Mouse (Mus musculus) ES-E14 (cell line): ENCODE results near the gene Nfkbil1. TPM values are rescaled to one million over a fixed set of nuclear protein-coding genes. Genes with fewer than 3 reads are reported as not detected.
A peak's percentile ranks its signal among the peaks of the same experiment; 100 is the strongest.

Source experiments
- DNase-seq: peaks from one replicate; pipeline ENCODE4 v3.0.0-alpha.2; 2013; ENCODE audit warnings: low read depth, low spot score
- H3K27ac ChIP-seq: 2 replicates; pipeline ENCODE4 v1.5.1; 2012; ENCODE audit warnings: low read depth, mild to moderate bottlenecking, low read length, moderate library complexity, mixed read lengths; ENCODE audit not compliant: poor library complexity, insufficient read depth, severe bottlenecking
- H3K36me3 ChIP-seq: 2 replicates; pipeline ENCODE4 v1.6.1; 2012; ENCODE audit warnings: mild to moderate bottlenecking, low read length, moderate library complexity, mixed read lengths; ENCODE audit not compliant: control insufficient read depth, poor library complexity, insufficient read depth, severe bottlenecking
- H3K4me1 ChIP-seq, 2 experiments: fragments of 150-350 bp in 1 of 2; sonication (generic) in 1 of 2; 2 replicates each; pipeline ENCODE4 v1.6.1; 2012; ENCODE audit warnings: low read length in 2 of 2, mild to moderate bottlenecking in 1 of 2, mixed read lengths in 1 of 2; ENCODE audit not compliant: control insufficient read depth in 2 of 2, insufficient read depth in 2 of 2, poor library complexity in 1 of 2
- H3K4me3 ChIP-seq, 2 experiments: fragments of 150-350 bp in 1 of 2; sonication (generic) in 1 of 2; 2 replicates each; pipeline ENCODE4 v1.5.1; 2012; ENCODE audit warnings: low read length in 2 of 2, low read depth in 1 of 2, mild to moderate bottlenecking in 1 of 2, mixed read lengths in 1 of 2; ENCODE audit not compliant: insufficient read depth in 1 of 2, poor library complexity in 1 of 2, severe bottlenecking in 1 of 2
- H3K9ac ChIP-seq: 2 replicates; pipeline ENCODE4 v1.6.1; 2012; ENCODE audit warnings: low read depth, mild to moderate bottlenecking, low read length, mixed read lengths; ENCODE audit not compliant: poor library complexity, insufficient read depth, severe bottlenecking
- H3K9me3 ChIP-seq: fragments of 150-350 bp; sonication (generic); 2 replicates; pipeline ENCODE4 v1.6.1; 2012; ENCODE audit warnings: low read depth, mild to moderate bottlenecking, low read length; ENCODE audit not compliant: control insufficient read depth, insufficient read depth
- CHD2 ChIP-seq: IDR thresholded peaks from 2 replicates; pipeline ENCODE4 v1.6.1; 2014; ENCODE audit warnings: mild to moderate bottlenecking, low read depth, low read length, inconsistent platforms
- HCFC1 ChIP-seq: IDR thresholded peaks from 2 replicates; pipeline ENCODE4 v1.6.1; 2012; ENCODE audit warnings: low read length, inconsistent platforms, borderline replicate concordance; ENCODE audit not compliant: insufficient read depth
- MAFK ChIP-seq: IDR thresholded peaks from 2 replicates; pipeline ENCODE4 v1.6.1; 2014; ENCODE audit warnings: mild to moderate bottlenecking, low read depth, low read length, inconsistent platforms; ENCODE audit not compliant: insufficient read depth
- ZC3H11A ChIP-seq: IDR thresholded peaks from 2 replicates; pipeline ENCODE4 v1.6.1; 2012; ENCODE audit warnings: low read depth, mild to moderate bottlenecking, inconsistent platforms, low read length, borderline replicate concordance
- ZNF384 ChIP-seq: IDR thresholded peaks from 2 replicates; pipeline ENCODE4 v1.6.1; 2012; ENCODE audit warnings: low read depth, low read length, inconsistent platforms
- in situ Hi-C, 2 experiments: fragments of 600-800 bp; cut with MboI; formaldehyde crosslinking; loops; one replicate each; pipeline ENCODE4 v1.15.1; 2025; ENCODE audit warnings: low sequenced_read_pairs in 2 of 2, inconsistent platforms in 1 of 2; ENCODE audit not compliant: unreplicated experiment in 2 of 2
- total RNA-seq: library from RNA; depleted of rRNA; stranded (reverse); fragments of 300-350 nt; gene quantifications from 2 replicates; pipeline ENCODE4 v1.2.3, GENCODE M21; 2012

Nfkbil1 gene
- total RNA-seq, 1 experiment: 6.1 TPM

- H3K36me3 ChIP-seq: peaks cover 19% of the 10 kb centered on the region
- in situ Hi-C loops: loop anchor here (5.0 kb wide), 1 partner anchor 65 kb away; no protein-coding TSS in a partner anchor
- no peaks in the 10 kb centered on the region for H3K9me3 ChIP-seq
- H3K27ac ChIP-seq: no peak overlapping the region
- no peak for TF ChIP-seq HCFC1
- peak; percentile 74 for TF ChIP-seq ZC3H11A
- TF ChIP-seq ZNF384: 0 out of 2 replicates have a peak, but pooled peaks have one; percentile 33
- no peak for TF ChIP-seq CHD2
- no peak for TF ChIP-seq MAFK
- DNase-seq: peak; percentile 81
- peaks cover 0 to 2% of the 10 kb centered on the region in 2 experiments; a peak in 1 of 4 replicates for H3K4me1 ChIP-seq
- peak overlapping the region; percentile 35; the same call in 1 of the 2 replicates for H3K9ac ChIP-seq
- peak overlapping the region in 1 of 2 experiments; percentile 21; a peak in 1 of 4 replicates for H3K4me3 ChIP-seq
Measured at GRCm38 (mm10) chr17:35232043-35232442, 3.5 kb downstream of the Nfkbil1 start.

- TF ChIP-seq ZC3H11A (no peak), MAFK (no peak), HCFC1 (no peak), CHD2 (no peak), ZNF384 (no peak)
- H3K4me3 ChIP-seq: no peak overlapping the region
- H3K9ac ChIP-seq: no peak overlapping the region
- in situ Hi-C loops: loop anchor here (5.0 kb wide), 1 partner anchor 64 kb away; no protein-coding TSS in a partner anchor
- peaks cover 19% of the 10 kb centered on the region for H3K36me3 ChIP-seq
- no peak for DNase-seq
- no peak overlapping the region for H3K27ac ChIP-seq
- H3K4me1 ChIP-seq: peaks cover 0 to 2% of the 10 kb centered on the region in 2 experiments; a peak in 1 of 4 replicates
- H3K9me3 ChIP-seq: no peaks in the 10 kb centered on the region
Measured at GRCm38 (mm10) chr17:35231022-35231421, 4.6 kb downstream of the Nfkbil1 start.

- no peaks in the 10 kb centered on the region for H3K4me1 ChIP-seq
- in situ Hi-C loops: no loop called here
- TF ChIP-seq MAFK (no peak), ZNF384 (no peak), CHD2 (no peak), HCFC1 (no peak), ZC3H11A (no peak)
- H3K27ac ChIP-seq: no peak overlapping the region
- H3K9ac ChIP-seq: no peak overlapping the region
- H3K36me3 ChIP-seq: peaks cover 21% of the 10 kb centered on the region
- no peak overlapping the region for H3K4me3 ChIP-seq
- H3K9me3 ChIP-seq: no peaks in the 10 kb centered on the region
- DNase-seq: no peak
Measured at GRCm38 (mm10) chr17:35226561-35227046, 9.0 kb downstream of the Nfkbil1 start.

GRCm38 (mm10) chr17:35225456-35225855 lies 10.1 kb downstream of the Nfkbil1 start:
- DNase-seq: no peak
- no peaks in the 10 kb centered on the region for H3K9me3 ChIP-seq
- in situ Hi-C loops: no loop called here
- H3K9ac ChIP-seq: no peak overlapping the region
- TF ChIP-seq MAFK (no peak), HCFC1 (no peak), ZNF384 (no peak)
- no peak overlapping the region for H3K27ac ChIP-seq
- H3K4me1 ChIP-seq: peaks cover 0 to 3% of the 10 kb centered on the region in 2 experiments; a peak in 1 of 4 replicates
- H3K4me3 ChIP-seq: no peak overlapping the region
- H3K36me3 ChIP-seq: peaks cover 14% of the 10 kb centered on the region

GRCm38 (mm10) chr17:35224641-35225040 lies 11.0 kb downstream of the Nfkbil1 start:
- Histone ChIP-seq H3K4me3 (no peak overlapping the region), H3K9ac (no peak overlapping the region), H3K4me1 (peaks cover 0 to 6% of the 10 kb centered on the region in 2 experiments; a peak in 1 of 4 replicates), H3K9me3 (no peaks in the 10 kb centered on the region), H3K36me3 (peaks cover 9% of the 10 kb centered on the region), H3K27ac (no peak overlapping the region)
- no peak for DNase-seq
- TF ChIP-seq ZC3H11A (no peak), MAFK (no peak), CHD2 (no peak), ZNF384 (no peak), HCFC1 (no peak)
- in situ Hi-C loops: no loop called here
